Mouse (Mus musculus) CH12.LX (cell line): ENCODE results near the gene Ppan. TPM values are rescaled to one million over a fixed set of nuclear protein-coding genes. Genes with fewer than 3 reads are reported as not detected.
A peak's percentile ranks its signal among the peaks of the same experiment; 100 is the strongest.

Source experiments
- DNase-seq: peaks from one replicate; pipeline ENCODE4 v3.0.0-alpha.2; 2013; ENCODE audit errors: extremely low read depth
- H3K27ac ChIP-seq: 2 replicates; pipeline ENCODE4 v1.5.1; 2012; ENCODE audit warnings: low read depth, mild to moderate bottlenecking, control low read depth, moderate library complexity; ENCODE audit not compliant: insufficient read depth
- H3K27me3 ChIP-seq: replicated peaks from 2 replicates; pipeline ENCODE3; 2012; ENCODE audit warnings: inconsistent platforms
- H3K36me3 ChIP-seq, 2 experiments: replicated peaks in 1 of 2; 2 replicates each; pipeline versions ENCODE3 to v1.6.1; 2012; ENCODE audit warnings: inconsistent platforms in 1 of 2, low read length in 1 of 2, mild to moderate bottlenecking in 1 of 2, mixed read lengths in 1 of 2, moderate library complexity in 1 of 2; ENCODE audit not compliant: control insufficient read depth in 1 of 2, insufficient read depth in 1 of 2
- H3K4me1 ChIP-seq, 2 experiments: 2 replicates each; pipeline ENCODE4 v1.6.1; 2012; ENCODE audit warnings: inconsistent platforms in 1 of 2, moderate library complexity in 1 of 2; ENCODE audit not compliant: insufficient read depth in 2 of 2, control insufficient read depth in 1 of 2
- H3K4me2 ChIP-seq: 2 replicates; pipeline ENCODE4 v1.6.1; 2012; ENCODE audit warnings: low read depth, mild to moderate bottlenecking, control low read depth; ENCODE audit not compliant: poor library complexity, insufficient read depth, severe bottlenecking
- H3K4me3 ChIP-seq, 3 experiments: fragments of 150-350 bp in 1 of 3; sonication (generic) in 1 of 3; replicated peaks in 1 of 3; 2 replicates each; pipeline versions ENCODE3 to v1.5.1; 2011 to 2012; ENCODE audit warnings: low read depth in 2 of 3, low read length in 2 of 3, mild to moderate bottlenecking in 2 of 3, moderate library complexity in 2 of 3, control low read depth in 1 of 3, improper control_type of control experiment in 1 of 3, inconsistent platforms in 1 of 3, mixed read lengths in 1 of 3; ENCODE audit not compliant: poor library complexity in 1 of 3
- H3K79me2 ChIP-seq: replicated peaks from 2 replicates; pipeline ENCODE4 v1.6.1; 2012; ENCODE audit warnings: mild to moderate bottlenecking, moderate library complexity; ENCODE audit not compliant: control insufficient read depth, poor library complexity, insufficient read depth, severe bottlenecking; ENCODE audit errors: extremely low read depth
- H3K9ac ChIP-seq: 2 replicates; pipeline ENCODE4 v1.6.1; 2012; ENCODE audit warnings: low read depth, mild to moderate bottlenecking, control low read depth, moderate library complexity; ENCODE audit not compliant: insufficient read depth
- H3K9me3 ChIP-seq: replicated peaks from 2 replicates; pipeline ENCODE3; 2012; ENCODE audit warnings: low read length, inconsistent platforms, mixed read lengths
- CTCF ChIP-seq, 2 experiments: IDR thresholded peaks in 1 of 2; conservative IDR thresholded peaks in 1 of 2; 2 replicates each; pipeline ENCODE4 v1.5.1; 2011 to 2012; ENCODE audit warnings: low read depth in 2 of 2, low read length in 2 of 2, improper control_type of control experiment in 1 of 2, inconsistent platforms in 1 of 2, mild to moderate bottlenecking in 1 of 2, moderate library complexity in 1 of 2
- ELF1 ChIP-seq: IDR thresholded peaks from 2 replicates; pipeline ENCODE4 v1.6.1; 2014; ENCODE audit warnings: low read depth, mild to moderate bottlenecking, inconsistent platforms, low read length, improper control_type of control experiment
- HCFC1 ChIP-seq: IDR thresholded peaks from 2 replicates; pipeline ENCODE4 v1.6.1; 2012; ENCODE audit warnings: low read depth, mild to moderate bottlenecking, inconsistent platforms, low read length, improper control_type of control experiment
- RAD21 ChIP-seq: IDR thresholded peaks from 2 replicates; pipeline ENCODE4 v1.6.1; 2011; ENCODE audit warnings: low read depth, mild to moderate bottlenecking, low read length, improper control_type of control experiment, moderate library complexity
- SMC3 ChIP-seq: IDR thresholded peaks from 2 replicates; pipeline ENCODE4 v1.6.1; 2011; ENCODE audit warnings: low read depth, low read length, improper control_type of control experiment
- ZKSCAN1 ChIP-seq: IDR thresholded peaks from 2 replicates; pipeline ENCODE4 v1.6.1; 2012; ENCODE audit warnings: low read depth, inconsistent platforms, low read length, improper control_type of control experiment, borderline replicate concordance
- dilution Hi-C: fragments of 300-500 bp; cut with MboI; formaldehyde crosslinking; loops from 2 replicates; pipeline ENCODE4 v1.14.3; 2020; ENCODE audit warnings: low sequenced_read_pairs; ENCODE audit not compliant: extremely low pct_unique_long_range_greater_than_20kb, extremely low pct_ligation_motif_present
- in situ Hi-C: fragments of 300-500 bp; cut with MboI; formaldehyde crosslinking; loops from 3 replicates; pipeline ENCODE4 v1.14.3; 2019; ENCODE audit warnings: low sequenced_read_pairs, low pct_ligation_motif_present, low pct_unique_long_range_greater_than_20kb, mixed read lengths
- polyA plus RNA-seq: library from polyadenylated mRNA; unstranded; fragments of >175 nt; gene quantifications from 2 replicates; pipeline ENCODE4 v1.2.1, GENCODE M21; 2012; ENCODE audit warnings: low read depth; ENCODE audit not compliant: insufficient read length
- total RNA-seq, 2 experiments: library from RNA; depleted of rRNA; stranded (reverse); fragments of 300-350 nt in 1 of 2; fragments of >200 nt in 1 of 2; gene quantifications; 2 replicates each; pipeline ENCODE4 v1.2.3; 2012 to 2014

Ppan gene
- total and polyA plus RNA-seq, 3 experiments, result 272 to 359 (median 346) TPM

DNA sequence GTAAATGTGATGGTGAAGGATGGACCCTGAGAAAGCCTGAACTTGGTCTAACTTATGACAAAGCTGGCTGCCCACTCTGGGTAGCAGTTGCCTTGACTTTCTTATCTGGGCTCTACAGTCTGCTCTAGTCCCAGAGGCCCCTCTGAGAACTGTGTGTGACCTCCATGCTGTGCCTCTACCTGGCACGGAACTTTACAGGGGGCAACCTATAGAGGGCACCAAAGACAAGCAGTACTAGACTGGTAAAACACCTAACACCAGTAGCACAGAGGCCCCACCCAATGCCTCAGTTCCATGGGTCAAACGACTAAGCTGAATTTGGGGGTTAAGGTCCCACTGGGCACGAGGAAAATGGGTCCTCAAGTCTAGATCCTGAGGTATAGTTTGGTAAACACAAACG lies 28.2 kb downstream of the Ppan start:
- Histone ChIP-seq H3K27ac (no peak overlapping the region), H3K9ac (no peak overlapping the region), H3K36me3 (peaks cover 96 to 100% of the 10 kb centered on the region in 2 experiments), H3K4me1 (no peaks in the 10 kb centered on the region), H3K79me2 (no peaks in the 10 kb centered on the region), H3K4me2 (no peak overlapping the region), H3K27me3 (no peaks in the 10 kb centered on the region), H3K9me3 (no peaks in the 10 kb centered on the region), H3K4me3 (no peak overlapping the region)
- TF ChIP-seq SMC3 (peak; percentile 39), CTCF (conservative IDR thresholded peaks at IDR 0.05 in 1 of 2, IDR thresholded peaks at IDR 0.05 in 1 of 2; ENCODE audit: low read depth in 2 of 2, low read length in 2 of 2) (peak in 1 of 2 experiments; percentile 68; a peak in 2 of 4 replicates), ELF1 (no peak), RAD21 (peak; percentile 61)
- DNase-seq, result peak; percentile 51
- dilution Hi-C loops, result no loop called here
- in situ Hi-C loops, result no loop called here

DNA sequence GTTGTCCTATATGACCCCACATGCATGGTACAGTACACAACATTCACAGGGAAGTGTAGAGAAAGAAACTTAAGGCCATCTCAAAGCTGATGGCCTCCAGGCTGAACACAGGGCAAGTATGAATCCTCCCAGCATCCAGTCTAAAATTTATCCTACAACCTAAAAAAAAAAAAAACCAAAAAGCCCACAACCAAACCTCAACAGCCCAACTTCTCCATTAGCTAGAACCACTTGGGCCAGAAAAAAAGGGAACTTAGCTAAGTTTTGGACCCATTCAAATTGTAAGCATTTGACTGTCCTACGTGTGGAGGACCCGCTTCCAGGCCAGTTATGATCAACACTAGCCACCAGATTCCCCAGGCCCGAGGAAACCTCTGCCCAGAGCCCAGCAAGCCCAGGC lies 35.3 kb downstream of the Ppan start:
- TF ChIP-seq HCFC1 (no peak), ZKSCAN1 (no peak)
- no peak for DNase-seq
- H3K4me2 ChIP-seq, result no peak overlapping the region
- dilution Hi-C loops (no loop called here), in situ Hi-C loops (no loop called here)
- H3K9ac ChIP-seq, result no peak overlapping the region
- H3K27ac ChIP-seq, result no peak overlapping the region
- no peaks in the 10 kb centered on the region for H3K79me2 ChIP-seq
- H3K36me3 ChIP-seq, result peaks cover 90 to 99% of the 10 kb centered on the region in 2 experiments
- H3K4me1 ChIP-seq, result no peaks in the 10 kb centered on the region
- H3K4me3 ChIP-seq, result no peak overlapping the region
- no peaks in the 10 kb centered on the region for H3K9me3 ChIP-seq
- no peaks in the 10 kb centered on the region for H3K27me3 ChIP-seq

Other genes with a start within 250 kb of the Ppan start
Only the 20 nearest of the 21 such genes appear.
- gene Fbxl12, start 243.4 kb upstream of the Ppan start, total RNA-seq (2012; rRNA removed), result 4.2 and 5.0 TPM in 2 replicates
- 3.7 and 4.0 TPM in 2 replicates for gene Fbxl12, start 243.4 kb upstream of the Ppan start, total RNA-seq (2014; rRNA removed)
- gene Fbxl12, start 243.4 kb upstream of the Ppan start, polyA plus RNA-seq, result 10.5 and 13.7 TPM in 2 replicates
- 43.0 and 55.8 TPM in 2 replicates for gene Pin1, start 236.1 kb upstream of the Ppan start, total RNA-seq (2012; rRNA removed)
- gene Pin1, start 236.1 kb upstream of the Ppan start, total RNA-seq (2014; rRNA removed), result 48.6 and 51.4 TPM in 2 replicates
- gene Pin1, start 236.1 kb upstream of the Ppan start, polyA plus RNA-seq, result 37.0 and 38.3 TPM in 2 replicates
- gene Olfm2, start 141.8 kb upstream of the Ppan start, total RNA-seq (2012; rRNA removed), result 0.08 TPM in 1 of 2 replicates, not detected in the other
- gene Olfm2, start 141.8 kb upstream of the Ppan start, total RNA-seq (2014; rRNA removed), result not detected in 2 replicates
- gene Olfm2, start 141.8 kb upstream of the Ppan start, polyA plus RNA-seq, result 0.14 and 0.47 TPM in 2 replicates
- gene Col5a3, start 73.1 kb upstream of the Ppan start, total RNA-seq (2012; rRNA removed), result 0.08 and 0.25 TPM in 2 replicates
- not detected in 2 replicates for gene Col5a3, start 73.1 kb upstream of the Ppan start, total RNA-seq (2014; rRNA removed)
- 0.04 TPM in 1 of 2 replicates, not detected in the other for gene Col5a3, start 73.1 kb upstream of the Ppan start, polyA plus RNA-seq
- gene Rdh8, start 69.7 kb upstream of the Ppan start, total RNA-seq (2012; rRNA removed), result not detected in 2 replicates
- not detected in 2 replicates for gene Rdh8, start 69.7 kb upstream of the Ppan start, total RNA-seq (2014; rRNA removed)
- gene Rdh8, start 69.7 kb upstream of the Ppan start, polyA plus RNA-seq, result not detected in 2 replicates
- gene A230050P20Rik, start 19.5 kb upstream of the Ppan start, total RNA-seq (2012; rRNA removed), result 18.8 and 25.2 TPM in 2 replicates
- gene A230050P20Rik, start 19.5 kb upstream of the Ppan start, total RNA-seq (2014; rRNA removed), result 3.3 and 3.7 TPM in 2 replicates
- 11.0 and 11.2 TPM in 2 replicates for gene A230050P20Rik, start 19.5 kb upstream of the Ppan start, polyA plus RNA-seq
- 3.4 and 11.8 TPM in 2 replicates for gene Angptl6, start 8.4 kb upstream of the Ppan start, total RNA-seq (2012; rRNA removed)
- gene Angptl6, start 8.4 kb upstream of the Ppan start, total RNA-seq (2014; rRNA removed), result 1.4 and 2.0 TPM in 2 replicates
- gene Angptl6, start 8.4 kb upstream of the Ppan start, polyA plus RNA-seq, result 0.57 and 1.1 TPM in 2 replicates
- 293 and 340 TPM in 2 replicates for gene Eif3g, start 10.4 kb downstream of the Ppan start, total RNA-seq (2012; rRNA removed)
- gene Eif3g, start 10.4 kb downstream of the Ppan start, total RNA-seq (2014; rRNA removed), result 205 and 211 TPM in 2 replicates
- gene Eif3g, start 10.4 kb downstream of the Ppan start, polyA plus RNA-seq, result 387 and 392 TPM in 2 replicates
- gene Dnmt1, start 71.7 kb downstream of the Ppan start, total RNA-seq (2012; rRNA removed), result 121 and 130 TPM in 2 replicates
- gene Dnmt1, start 71.7 kb downstream of the Ppan start, total RNA-seq (2014; rRNA removed), result 84.8 and 89.9 TPM in 2 replicates
- 145 and 190 TPM in 2 replicates for gene Dnmt1, start 71.7 kb downstream of the Ppan start, polyA plus RNA-seq
- gene S1pr2, start 88.6 kb downstream of the Ppan start, total RNA-seq (2012; rRNA removed), result 1.6 and 2.0 TPM in 2 replicates
- gene S1pr2, start 88.6 kb downstream of the Ppan start, total RNA-seq (2014; rRNA removed), result 0.84 and 1.3 TPM in 2 replicates
- 1.4 and 3.2 TPM in 2 replicates for gene S1pr2, start 88.6 kb downstream of the Ppan start, polyA plus RNA-seq
- 98.7 and 103 TPM in 2 replicates for gene Mrpl4, start 114.6 kb downstream of the Ppan start, total RNA-seq (2012; rRNA removed)
- 42.1 and 43.9 TPM in 2 replicates for gene Mrpl4, start 114.6 kb downstream of the Ppan start, total RNA-seq (2014; rRNA removed)
- 83.6 and 94.8 TPM in 2 replicates for gene Mrpl4, start 114.6 kb downstream of the Ppan start, polyA plus RNA-seq
- gene Icam1, start 127.8 kb downstream of the Ppan start, total RNA-seq (2012; rRNA removed), result 128 and 202 TPM in 2 replicates
- gene Icam1, start 127.8 kb downstream of the Ppan start, total RNA-seq (2014; rRNA removed), result 101 and 102 TPM in 2 replicates
- 64.2 and 70.6 TPM in 2 replicates for gene Icam1, start 127.8 kb downstream of the Ppan start, polyA plus RNA-seq
- gene Icam4, start 141.2 kb downstream of the Ppan start, total RNA-seq (2012; rRNA removed), result 2.9 and 3.1 TPM in 2 replicates
- gene Icam4, start 141.2 kb downstream of the Ppan start, total RNA-seq (2014; rRNA removed), result 1.1 and 1.2 TPM in 2 replicates
- gene Icam4, start 141.2 kb downstream of the Ppan start, polyA plus RNA-seq, result 0.72 and 0.96 TPM in 2 replicates
- 4.9 TPM in 2 replicates for gene Icam5, start 143.9 kb downstream of the Ppan start, total RNA-seq (2012; rRNA removed)
- gene Icam5, start 143.9 kb downstream of the Ppan start, total RNA-seq (2014; rRNA removed), result 0.89 and 1.0 TPM in 2 replicates
- 1.6 and 1.7 TPM in 2 replicates for gene Icam5, start 143.9 kb downstream of the Ppan start, polyA plus RNA-seq
- gene Zglp1, start 178.9 kb downstream of the Ppan start, total RNA-seq (2012; rRNA removed), result 1.1 TPM in 1 of 2 replicates, not detected in the other
- 1.3 TPM in 1 of 2 replicates, not detected in the other for gene Zglp1, start 178.9 kb downstream of the Ppan start, total RNA-seq (2014; rRNA removed)
- 0.87 and 0.98 TPM in 2 replicates for gene Zglp1, start 178.9 kb downstream of the Ppan start, polyA plus RNA-seq
- gene Gm49373, start 184.9 kb downstream of the Ppan start, total RNA-seq (2012; rRNA removed), result 0.85 and 1.8 TPM in 2 replicates
- 0.54 and 0.60 TPM in 2 replicates for gene Gm49373, start 184.9 kb downstream of the Ppan start, total RNA-seq (2014; rRNA removed)
- gene Gm49373, start 184.9 kb downstream of the Ppan start, polyA plus RNA-seq, result 1.5 and 2.9 TPM in 2 replicates
- gene Fdx1l, start 185.4 kb downstream of the Ppan start, total RNA-seq (2012; rRNA removed), result 79.7 and 90.4 TPM in 2 replicates
- gene Fdx1l, start 185.4 kb downstream of the Ppan start, total RNA-seq (2014; rRNA removed), result 67.2 and 70.8 TPM in 2 replicates
- 105 and 112 TPM in 2 replicates for gene Fdx1l, start 185.4 kb downstream of the Ppan start, polyA plus RNA-seq
- 20.6 and 30.5 TPM in 2 replicates for gene Gm38431, start 203.8 kb downstream of the Ppan start, total RNA-seq (2012; rRNA removed)
- 0.26 and 1.1 TPM in 2 replicates for gene Gm38431, start 203.8 kb downstream of the Ppan start, total RNA-seq (2014; rRNA removed)
- 7.1 and 9.8 TPM in 2 replicates for gene Gm38431, start 203.8 kb downstream of the Ppan start, polyA plus RNA-seq
- 30.8 and 31.3 TPM in 2 replicates for gene Raver1, start 203.8 kb downstream of the Ppan start, total RNA-seq (2012; rRNA removed)
- gene Raver1, start 203.8 kb downstream of the Ppan start, total RNA-seq (2014; rRNA removed), result 16.0 and 18.9 TPM in 2 replicates
- 77.9 and 101 TPM in 2 replicates for gene Raver1, start 203.8 kb downstream of the Ppan start, polyA plus RNA-seq
- gene Tyk2, start 243.1 kb downstream of the Ppan start, total RNA-seq (2012; rRNA removed), result 64.3 and 80.0 TPM in 2 replicates
- 39.0 and 40.6 TPM in 2 replicates for gene Tyk2, start 243.1 kb downstream of the Ppan start, total RNA-seq (2014; rRNA removed)
- gene Tyk2, start 243.1 kb downstream of the Ppan start, polyA plus RNA-seq, result 45.1 and 49.6 TPM in 2 replicates